Mouse (Mus musculus): ENCODE data around the gene Gjc1.

Gene Gjc1

GRCm38 (mm10) chr11:102771916-102772714 is 47.4 kb downstream of the Gjc1 start:
- DNase-seq (ENCODE audit: low spot score in 2 of 2), result no peak

- DNase-seq (ENCODE audit: low spot score in 2 of 2), result no peak
Observed at GRCm38 (mm10) chr11:102770662-102771435, 48.7 kb downstream of the Gjc1 start.

GRCm38 (mm10) chr11:102769993-102770661 is 49.4 kb downstream of the Gjc1 start:
- no peak for DNase-seq (ENCODE audit: low spot score in 2 of 2)

- no peak for DNase-seq (ENCODE audit: low spot score in 2 of 2)
Observed at GRCm38 (mm10) chr11:102769141-102769540, 50.4 kb downstream of the Gjc1 start.

- DNase-seq (ENCODE audit: low spot score in 2 of 2), result no peak
Observed at GRCm38 (mm10) chr11:102767055-102767670, 52.3 kb downstream of the Gjc1 start.

- no peak for DNase-seq (ENCODE audit: low spot score in 2 of 2)
Observed at GRCm38 (mm10) chr11:102765416-102765815, 54.1 kb downstream of the Gjc1 start.

- no peak for DNase-seq (ENCODE audit: low spot score in 2 of 2)
Observed at GRCm38 (mm10) chr11:102763009-102763767, 56.3 kb downstream of the Gjc1 start.

- no peak for DNase-seq (ENCODE audit: low spot score in 2 of 2)
Observed at GRCm38 (mm10) chr11:102762248-102762647, 57.3 kb downstream of the Gjc1 start.

GRCm38 (mm10) chr11:102761309-102762210 is 57.9 kb downstream of the Gjc1 start, which contains the start of gene Adam11:
Adam11 (plus strand) TSS chr11:102761439.
- DNase-seq (ENCODE audit: low spot score in 2 of 2), result no peak

- no peak for DNase-seq (ENCODE audit: low spot score in 2 of 2)
Observed at GRCm38 (mm10) chr11:102760805-102761308, 58.6 kb downstream of the Gjc1 start.

- no peak for DNase-seq (ENCODE audit: low spot score in 2 of 2)
Observed at GRCm38 (mm10) chr11:102758977-102759376, 60.5 kb downstream of the Gjc1 start.

- DNase-seq (ENCODE audit: low spot score in 2 of 2), result no peak
Observed at GRCm38 (mm10) chr11:102755391-102755790, 64.1 kb downstream of the Gjc1 start.

GRCm38 (mm10) chr11:102754416-102754815 is 65.1 kb downstream of the Gjc1 start:
- no peak for DNase-seq (ENCODE audit: low spot score in 2 of 2)

GRCm38 (mm10) chr11:102753591-102754324 is 65.7 kb downstream of the Gjc1 start:
- no peak for DNase-seq (ENCODE audit: low spot score in 2 of 2)

GRCm38 (mm10) chr11:102752896-102753590 is 66.5 kb downstream of the Gjc1 start:
- DNase-seq (ENCODE audit: low spot score in 2 of 2), result no peak

- DNase-seq (ENCODE audit: low spot score in 2 of 2), result no peak
Observed at GRCm38 (mm10) chr11:102749712-102750111, 69.8 kb downstream of the Gjc1 start.

All from left cerebral cortex, adult 9 months (tissue).